In genomic region chr9:72661561-72661894, GRCm38 (mm10) we compare ENCODE assay signal across 8 mouse cellular contexts. TPM values are rescaled to one million over a fixed set of nuclear protein-coding genes. Genes with fewer than 3 reads are reported as not detected.
DNase-seq lines count a peak whose midpoint lies in the region; ATAC-seq and TF ChIP-seq lines count a peak whose summit lies in the region.

No protein-coding gene starts in this region.

- TF ChIP-seq CTCF in bone marrow macrophage, adult 2 months (IDR thresholded peaks at IDR 0.05; ENCODE audit: low read depth, low read length) = no peak

- H3K4me1 ChIP-seq in kidney, embryonic 14.5 days (ENCODE audit: control insufficient read depth, insufficient read depth, low read length) = peaks cover 27% of the 10 kb centered on the region
- 0 out of 2 replicates have a peak, but pooled peaks cover 2% of the 10 kb centered on the region for H3K4me1 ChIP-seq in bone marrow macrophage, adult 2 months (ENCODE audit: control insufficient read depth, insufficient read depth, low read length)
- H3K4me1 ChIP-seq in hindbrain, embryonic 13.5 days (replicated peaks) = peaks cover 38% of the 10 kb centered on the region
- peaks cover 39% of the 10 kb centered on the region for H3K4me1 ChIP-seq in midbrain, embryonic 15.5 days

- no peak for ATAC-seq in kidney, embryonic 14.5 days (ENCODE audit: low FRiP score, low TSS enrichment)
- ATAC-seq in hindbrain, embryonic 13.5 days (ENCODE audit: low FRiP score) = no peak
- ATAC-seq in midbrain, embryonic 15.5 days (replicated peaks) = no peak

- peak overlapping the region; percentile 98 for H3K4me3 ChIP-seq in kidney, embryonic 14.5 days (ENCODE audit: low read length)
- peak overlapping the region; percentile 85 for H3K4me3 ChIP-seq in bone marrow macrophage, adult 2 months (ENCODE audit: insufficient read depth, low read length)
- H3K4me3 ChIP-seq in hindbrain, embryonic 13.5 days = peak overlapping the region; percentile 99
- H3K4me3 ChIP-seq in midbrain, embryonic 15.5 days = peak overlapping the region; percentile 88

- peak overlapping the region; percentile 100 for H3K27ac ChIP-seq in kidney, embryonic 14.5 days (ENCODE audit: low read depth, low read length)
- no peak overlapping the region for H3K27ac ChIP-seq in bone marrow macrophage, adult 2 months (ENCODE audit: insufficient read depth, low read depth, low read length)
- peak overlapping the region; percentile 99 for H3K27ac ChIP-seq in hindbrain, embryonic 13.5 days
- peak overlapping the region; percentile 98 for H3K27ac ChIP-seq in midbrain, embryonic 15.5 days

- H3K9ac ChIP-seq in kidney, embryonic 14.5 days (ENCODE audit: low read depth, low read length) = peak overlapping the region; percentile 100
- peak overlapping the region; percentile 99 for H3K9ac ChIP-seq in hindbrain, embryonic 13.5 days
- H3K9ac ChIP-seq in midbrain, embryonic 15.5 days = peak overlapping the region; percentile 49

- peaks cover 23% of the 10 kb centered on the region for H3K36me3 ChIP-seq in kidney, embryonic 14.5 days (ENCODE audit: control insufficient read depth, insufficient read depth, low read length)
- 0 out of 2 replicates have a peak, but pooled peaks cover 4% of the 10 kb centered on the region for H3K36me3 ChIP-seq in hindbrain, embryonic 13.5 days
- no peaks in the 10 kb centered on the region for H3K36me3 ChIP-seq in midbrain, embryonic 15.5 days (replicated peaks)

- no peak for DNase-seq in kidney, postnatal 4 days
- DNase-seq in thymus, postnatal 4 days = no peak
- DNase-seq in adrenal gland, postnatal 4 days (ENCODE audit: low spot score in 2 of 2) = no peak
- DNase-seq in T-cell, adult 2 months (ENCODE audit: low spot score) = no peak

- no peaks in the 10 kb centered on the region for H3K9me3 ChIP-seq in kidney, embryonic 14.5 days (ENCODE audit: control insufficient read depth, low read length)
- no peaks in the 10 kb centered on the region for H3K9me3 ChIP-seq in hindbrain, embryonic 13.5 days
- H3K9me3 ChIP-seq in midbrain, embryonic 15.5 days = no peaks in the 10 kb centered on the region

- WGBS in kidney, embryonic 14.5 days = under 1% methylated on average over 13 of the region's 13 CpGs
- WGBS in hindbrain, embryonic 13.5 days = 1% methylated on average over 13 of the region's 13 CpGs
- 0% methylated on average over 13 of the region's 13 CpGs for WGBS in midbrain, embryonic 15.5 days

- peak overlapping the region; percentile 90 for H3K4me2 ChIP-seq in kidney, embryonic 14.5 days (replicated peaks; ENCODE audit: low read depth, low read length)
- peak overlapping the region; percentile 87 for H3K4me2 ChIP-seq in hindbrain, embryonic 13.5 days
- peak overlapping the region; percentile 79 for H3K4me2 ChIP-seq in midbrain, embryonic 15.5 days

- TF ChIP-seq POLR2A in bone marrow macrophage, adult 2 months (IDR thresholded peaks at IDR 0.05; ENCODE audit: borderline replicate concordance, low read depth, low read length) = no peak

- no peaks in the 10 kb centered on the region for H3K27me3 ChIP-seq in kidney, embryonic 14.5 days (ENCODE audit: control insufficient read depth, insufficient read depth, low read length)
- H3K27me3 ChIP-seq in hindbrain, embryonic 13.5 days = no peaks in the 10 kb centered on the region
- no peaks in the 10 kb centered on the region for H3K27me3 ChIP-seq in midbrain, embryonic 15.5 days (replicated peaks)

RNA-seq across cellular contexts. Expression of gene Nedd4, which starts 0.6 kb away (rescaled TPM):
- polyA plus RNA-seq in kidney, embryonic 14.5 days (2014; fragmentation: Nextera tagmentation; extraction: Ambion mirVana) = 448 and 806 TPM in 2 replicates
- polyA plus RNA-seq in bone marrow macrophage, adult 2 months (2012; ENCODE audit: insufficient read depth, insufficient read length, missing spikeins) = 3.7 and 4.2 TPM in 2 replicates
- 514 and 518 TPM in 2 replicates for polyA plus RNA-seq in hindbrain, embryonic 13.5 days (2015; fragmentation: Nextera tagmentation; extraction: Ambion mirVana)
- polyA plus RNA-seq in midbrain, embryonic 15.5 days (2015; fragmentation: Nextera tagmentation; extraction: Ambion mirVana) = 436 and 451 TPM in 2 replicates
- 100 to 1,000 TPM; 708 to 756 TPM for total RNA-seq in adrenal gland, postnatal 4 days (2021)

Comparison
In these comparisons a context has a peak if more than half of its experiments do, and no peak if none do; other contexts are left out.
1. H3K9ac ChIP-seq: peak in every context shown above with its lines; median percentile 100 in kidney, embryonic 14.5 days; 99 in hindbrain, embryonic 13.5 days; 49 in midbrain, embryonic 15.5 days.
2. RNA of gene Nedd4, which starts 0.6 kb away (polyA plus RNA-seq): 448 to 806 TPM in kidney, embryonic 14.5 days, 514 to 518 TPM in hindbrain, embryonic 13.5 days and 436 to 451 TPM in midbrain, embryonic 15.5 days; 3.7 to 4.2 TPM in bone marrow macrophage, adult 2 months; every median in the first group is over 10 times any median in the second.
3. Peak in every context shown above with its lines, with median percentiles within 50 percentile points of each other: H3K4me2 ChIP-seq and H3K4me3 ChIP-seq.